Mouse (Mus musculus): ENCODE measurements around the gene 0610037L13Rik.

- TF ChIP-seq MYOG (IDR thresholded peaks at IDR 0.05; ENCODE audit: control insufficient read depth in 1 of 3, insufficient read depth in 1 of 3, insufficient read length in 2 of 3, low read depth in 2 of 3) (no peak), E2F4 (IDR thresholded peaks at IDR 0.05; ENCODE audit: insufficient read depth) (no peak), TCF3 (IDR thresholded peaks at IDR 0.05; ENCODE audit: insufficient read length, low read depth) (no peak), POLR2AphosphoS2 (IDR thresholded peaks at IDR 0.05; ENCODE audit: insufficient read length, low read depth) (no peak), USF1 (IDR thresholded peaks at IDR 0.05; ENCODE audit: low read depth) (no peak), POLR2A (IDR thresholded peaks at IDR 0.05; ENCODE audit: insufficient read length, low read depth) (no peak), MAX (IDR thresholded peaks at IDR 0.05; ENCODE audit: low read depth) (no peak), TCF12 (IDR thresholded peaks at IDR 0.05; ENCODE audit: insufficient read depth, poor library complexity, severe bottlenecking) (no peak), REST (IDR thresholded peaks at IDR 0.05; ENCODE audit: insufficient read depth, insufficient read length) (no peak)
These were observed 40.0 kb upstream of the 0610037L13Rik start for GRCm38 (mm10) chr4:107849621-107850020.

Measured in myocyte (in vitro differentiated cells).